Mouse (Mus musculus): ENCODE results near the gene Pgc.

The Pgc gene

DNA sequence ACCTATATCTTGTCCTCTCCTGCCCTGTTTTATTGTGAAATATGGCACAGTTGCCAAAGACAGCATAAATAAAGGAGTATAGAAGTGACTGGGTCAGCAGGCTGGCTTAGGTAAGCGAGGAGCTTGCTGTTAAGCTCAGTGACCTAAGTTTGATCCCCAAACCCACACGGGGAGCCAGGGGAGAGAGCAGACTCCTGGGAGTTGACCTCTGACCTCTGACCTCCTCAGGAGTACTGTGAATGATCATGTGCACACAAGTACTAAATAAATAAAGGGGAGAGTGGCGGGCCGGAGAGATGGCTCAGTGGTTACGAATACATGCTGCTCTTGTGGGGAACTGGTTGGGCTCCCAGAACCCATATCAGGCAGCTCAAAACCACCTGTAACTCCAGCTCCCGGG, 23.5 kb downstream of the Pgc start:
- DNase-seq (ENCODE audit: low spot score), result no peak

DNA sequence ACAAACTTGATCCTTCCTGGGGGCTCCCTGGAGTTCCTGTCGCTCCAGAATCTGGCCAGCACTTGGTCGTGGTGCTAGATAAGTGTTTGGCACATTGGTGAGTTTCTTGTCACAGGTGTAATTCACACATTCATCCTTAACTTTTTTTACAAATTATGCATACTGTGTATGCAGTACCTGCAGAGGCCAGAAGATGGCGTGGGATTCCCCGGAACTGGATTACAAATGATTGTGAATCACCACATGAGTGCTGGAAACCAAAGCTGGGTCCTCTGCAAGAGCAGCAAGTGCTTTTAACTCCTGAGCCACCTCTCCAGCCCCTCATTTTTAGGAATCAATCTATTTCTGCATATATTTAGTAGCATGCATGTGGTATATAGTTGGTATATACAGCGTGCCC, 25.2 kb downstream of the Pgc start:
- no peak for DNase-seq (ENCODE audit: low spot score)

DNA sequence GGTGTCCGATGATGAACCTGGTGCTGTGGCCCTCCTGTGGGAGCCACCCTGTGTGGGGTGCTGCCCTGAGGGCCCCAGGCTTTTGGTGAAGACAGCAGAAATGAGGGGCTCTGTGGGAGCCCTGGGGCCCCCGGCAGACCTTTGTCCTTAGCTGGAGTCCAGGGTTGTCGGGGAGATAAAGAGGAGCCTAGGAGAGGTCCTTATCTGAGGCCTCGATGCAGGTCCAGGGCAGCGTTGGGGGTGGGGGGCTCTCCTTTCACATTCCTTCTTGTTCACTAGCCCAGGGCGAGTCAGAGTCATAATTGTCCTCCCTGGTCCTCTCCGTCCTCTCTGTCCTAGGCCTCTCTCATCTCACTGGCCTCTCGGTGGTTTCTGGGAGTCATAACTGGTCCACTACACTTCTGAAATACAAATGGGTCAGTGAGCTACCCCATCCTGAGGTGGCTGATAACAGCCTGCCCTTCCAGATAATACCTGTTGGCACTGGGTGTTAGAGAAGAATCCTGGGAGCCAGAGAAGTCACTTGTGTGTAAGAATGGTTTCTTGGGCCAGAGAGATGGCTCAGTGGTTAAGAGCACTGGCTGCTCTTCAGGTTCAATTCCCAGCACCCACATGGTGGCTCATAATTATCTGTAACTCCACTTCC, 26.6 kb downstream of the Pgc start:
- no peak for DNase-seq (ENCODE audit: low spot score)

DNA sequence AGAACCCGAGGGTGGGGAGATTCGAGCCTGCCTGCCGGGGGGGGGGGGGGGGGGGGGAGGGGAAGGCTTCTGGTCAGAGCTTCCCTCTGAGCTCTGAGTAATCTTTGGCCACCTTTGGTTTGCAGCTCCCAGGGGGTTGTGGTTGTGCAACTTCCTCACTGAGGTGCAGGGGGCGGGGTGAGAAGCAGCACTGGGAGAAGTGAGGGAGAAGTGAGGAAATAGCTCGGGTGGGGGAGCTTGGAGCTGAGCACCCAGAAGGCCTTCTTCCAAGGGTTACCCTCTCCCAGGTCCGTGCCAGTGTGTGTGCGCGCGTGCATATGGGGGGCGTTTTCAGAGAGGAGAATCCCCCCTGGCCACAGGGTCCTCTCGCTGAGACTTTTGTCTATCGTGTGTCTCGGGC, 27.6 kb downstream of the Pgc start:
- no peak for DNase-seq (ENCODE audit: low spot score)

DNA sequence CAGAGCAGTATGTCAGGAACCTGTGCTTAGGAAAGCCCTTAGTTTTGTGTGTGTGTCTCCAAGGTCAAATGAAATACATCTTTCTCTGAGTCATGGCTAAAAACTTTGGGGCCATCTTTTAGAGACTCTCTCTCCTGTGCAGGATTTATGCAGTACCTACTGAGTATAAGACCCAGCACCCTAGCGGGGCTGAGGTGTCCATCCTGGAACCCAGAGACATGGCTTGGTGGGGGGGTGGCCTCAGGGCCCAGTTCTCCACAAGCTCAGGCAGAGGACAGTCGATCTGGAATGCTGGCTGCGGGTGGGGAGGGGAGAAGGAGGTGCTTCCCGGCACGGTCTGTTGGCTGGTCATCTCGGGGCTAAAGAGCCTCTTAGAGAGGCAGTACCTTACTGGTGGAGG, 29.7 kb downstream of the Pgc start:
- no peak for DNase-seq (ENCODE audit: low spot score)

DNA sequence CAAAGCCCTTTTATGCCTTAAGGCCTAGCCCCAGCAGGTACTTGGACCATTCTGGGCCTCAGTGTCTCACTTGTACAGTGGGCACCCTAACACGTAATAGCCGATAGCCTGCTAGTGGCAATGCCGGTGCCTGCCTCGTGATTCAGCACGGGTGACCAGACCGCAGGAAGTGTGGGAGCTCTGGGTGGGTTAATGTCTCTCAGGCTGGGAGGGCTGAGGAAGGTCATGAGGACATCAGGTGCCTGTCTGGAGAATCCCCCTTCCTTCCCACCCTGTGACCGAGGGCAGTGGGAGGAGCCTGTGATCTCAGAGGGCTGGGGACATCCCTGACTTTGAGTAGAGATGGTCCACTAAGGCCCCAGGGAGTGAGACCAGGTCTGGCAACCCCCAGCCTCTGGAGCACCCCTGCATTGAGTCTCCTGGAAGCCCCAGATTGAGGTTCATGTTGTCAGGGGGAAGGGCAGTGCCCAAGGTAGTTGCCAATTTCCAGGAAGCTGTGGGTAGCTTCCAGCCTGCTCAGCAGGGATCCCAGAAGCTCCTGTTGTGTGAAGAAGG, 30.5 kb downstream of the Pgc start:
- DNase-seq (ENCODE audit: low spot score), result no peak

DNA sequence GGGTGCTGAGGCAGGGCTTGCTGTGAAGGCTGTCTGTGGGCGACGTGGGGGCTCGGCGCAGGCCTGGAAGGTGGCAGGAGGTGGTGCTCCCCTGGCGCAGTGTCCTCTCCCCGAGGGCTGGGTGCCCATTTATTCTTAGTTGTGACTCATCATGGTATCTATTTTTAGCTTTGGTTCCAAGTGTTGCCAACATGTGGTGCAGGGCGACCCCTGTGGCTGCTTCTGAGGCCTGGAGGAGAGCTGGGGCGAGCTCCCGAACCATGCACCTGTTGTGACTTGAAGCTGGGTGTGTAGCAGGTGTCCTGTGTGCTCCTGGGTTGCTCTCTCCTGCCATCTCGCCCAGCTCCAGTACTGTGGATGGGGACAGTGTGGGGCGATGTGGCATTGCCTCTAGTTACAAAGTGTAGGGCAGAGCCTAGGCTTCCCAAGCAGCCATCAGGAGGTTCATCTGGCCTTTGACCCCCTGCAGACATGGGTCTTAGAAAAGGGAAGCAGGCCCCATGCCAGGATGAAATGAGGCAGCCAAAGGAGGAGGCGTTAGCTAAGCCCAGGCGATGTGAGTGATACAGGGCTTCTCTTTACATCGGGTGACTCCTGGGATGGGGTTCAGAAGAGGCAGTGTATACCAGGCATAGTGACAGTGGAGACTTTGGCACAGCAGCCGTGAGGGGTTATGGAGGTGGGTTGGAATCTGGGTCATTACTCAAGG, 33.2 kb downstream of the Pgc start:
- no peak for DNase-seq (ENCODE audit: low spot score)

DNA sequence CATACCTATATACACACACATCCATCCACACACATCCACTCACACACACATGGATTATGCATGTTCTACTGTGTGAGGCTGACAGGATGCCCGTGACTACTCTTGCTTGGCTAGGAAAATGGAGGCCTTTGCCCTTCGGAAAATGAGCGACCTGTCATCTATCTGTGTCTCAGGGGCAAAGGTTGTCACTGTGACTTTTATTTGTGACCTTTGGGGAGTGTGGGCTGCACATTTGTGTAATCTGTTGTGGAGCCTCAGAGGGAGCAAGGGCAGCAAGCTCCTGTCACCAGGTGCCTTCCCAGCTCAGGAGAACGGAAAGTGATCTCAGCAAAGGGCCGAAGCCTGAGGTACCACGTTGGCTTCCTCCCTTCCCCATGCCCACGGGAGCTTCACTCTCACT, 35.4 kb downstream of the Pgc start:
- DNase-seq (ENCODE audit: low spot score), result no peak

DNA sequence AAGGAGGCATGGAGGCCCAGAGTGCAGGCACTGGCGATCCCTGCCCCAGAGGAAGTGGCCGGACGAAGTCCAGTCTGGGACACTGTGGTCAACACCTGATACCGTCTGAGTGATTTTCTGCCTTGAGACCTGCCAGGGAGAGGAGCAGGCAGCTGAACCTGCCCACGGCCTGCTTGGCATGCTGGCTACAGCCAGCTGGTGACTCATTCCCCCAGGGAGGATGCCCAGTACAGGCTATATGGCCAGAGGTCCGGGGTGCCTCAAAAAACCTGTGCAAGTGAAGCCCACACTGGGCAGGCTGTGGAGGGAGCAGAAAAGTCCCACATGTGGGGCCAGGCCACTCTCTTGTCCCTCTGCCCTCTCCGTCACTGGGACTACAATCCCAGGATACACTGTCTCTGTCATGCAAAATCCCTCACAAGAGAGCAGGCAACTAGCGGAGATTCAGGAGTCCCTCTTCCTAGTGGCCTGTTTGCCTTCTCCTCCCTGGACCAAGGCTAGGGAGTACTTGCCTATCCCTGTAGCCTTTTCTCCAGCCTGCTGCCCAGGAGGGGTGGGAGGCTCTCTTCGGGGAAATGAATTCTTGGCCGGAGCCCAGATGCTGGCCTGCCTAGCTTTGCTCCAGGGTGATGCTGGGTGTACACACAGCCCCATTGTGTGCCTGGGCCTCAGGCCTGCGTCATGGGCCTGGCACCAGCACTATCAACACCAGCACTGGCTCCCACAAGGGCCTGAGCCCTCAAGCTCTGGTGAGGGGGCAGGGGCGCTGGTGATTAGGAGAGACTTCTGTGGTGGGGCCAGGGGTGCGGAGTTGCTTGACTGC, 36.1 kb downstream of the Pgc start:
- DNase-seq (ENCODE audit: low spot score), result no peak

DNA sequence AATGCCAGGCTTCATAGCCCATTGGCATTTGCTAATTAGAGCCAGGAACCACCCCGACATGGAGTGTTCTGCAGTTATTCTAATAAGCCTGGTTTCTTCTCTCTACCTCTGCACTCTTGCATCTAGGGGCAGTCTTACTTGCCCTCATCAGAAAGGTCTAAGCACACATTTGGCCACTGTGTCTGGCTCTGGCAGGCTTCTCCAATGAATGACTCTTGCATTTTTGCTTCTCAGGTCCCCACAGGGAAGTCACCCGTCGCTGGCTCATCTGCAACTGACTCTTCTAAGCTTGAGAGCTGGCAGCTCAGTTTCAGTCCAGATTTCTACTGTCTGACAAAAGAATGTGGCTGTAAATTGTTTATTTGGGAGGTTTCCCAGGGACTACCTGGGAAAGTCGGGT, 39.3 kb downstream of the Pgc start:
- DNase-seq (ENCODE audit: low spot score), result no peak

DNA sequence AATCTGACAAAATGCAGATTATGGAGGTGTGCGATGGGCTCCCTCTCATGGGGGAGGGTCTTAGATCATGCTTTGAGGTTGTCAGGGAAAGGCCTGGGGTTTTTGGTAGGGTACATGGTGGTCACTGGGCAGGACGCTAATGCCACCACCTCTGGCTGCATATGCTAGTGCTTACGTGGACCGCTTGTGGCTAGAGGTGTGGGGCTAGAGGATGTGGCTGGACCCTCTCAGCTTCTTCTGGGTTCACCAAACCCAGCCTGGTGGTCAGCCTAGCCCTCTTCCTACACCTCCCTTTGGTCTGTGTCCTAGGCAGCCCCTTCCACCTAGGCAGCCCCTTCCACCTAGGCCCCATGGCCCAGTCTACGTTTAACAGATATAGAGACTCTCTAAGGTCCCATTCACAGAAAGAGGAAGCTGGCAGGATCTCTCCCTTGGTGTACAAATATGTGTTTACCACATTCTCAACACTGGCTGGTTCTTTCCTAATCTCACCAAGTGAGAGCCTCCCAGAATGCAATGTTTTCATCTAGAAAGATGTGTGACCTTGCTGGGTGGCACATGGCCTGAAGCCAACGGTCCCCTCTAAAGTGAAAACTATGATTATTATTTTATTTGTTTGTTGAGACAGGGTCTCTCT, 39.9 kb downstream of the Pgc start:
- no peak for DNase-seq (ENCODE audit: low spot score)

DNA sequence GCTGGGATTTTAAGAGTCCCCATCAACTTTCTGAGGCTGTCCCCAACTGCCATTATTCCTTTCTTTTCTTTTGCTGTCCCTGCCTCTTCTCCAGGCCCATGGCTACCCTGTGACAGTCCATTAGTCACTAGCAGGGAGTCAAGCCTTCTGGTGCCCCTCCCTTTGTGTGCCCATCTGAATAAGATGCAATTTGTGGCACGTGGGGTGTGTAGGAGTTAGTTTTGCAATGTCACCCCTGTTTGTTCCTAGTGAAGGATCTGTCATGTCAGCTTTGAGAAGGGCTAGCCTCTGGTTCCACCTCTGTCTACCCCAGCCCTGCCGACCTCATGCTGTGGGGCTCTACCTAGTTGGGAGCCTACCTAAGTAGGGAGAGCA, 40.4 kb downstream of the Pgc start:
- no peak for DNase-seq (ENCODE audit: low spot score)

DNA sequence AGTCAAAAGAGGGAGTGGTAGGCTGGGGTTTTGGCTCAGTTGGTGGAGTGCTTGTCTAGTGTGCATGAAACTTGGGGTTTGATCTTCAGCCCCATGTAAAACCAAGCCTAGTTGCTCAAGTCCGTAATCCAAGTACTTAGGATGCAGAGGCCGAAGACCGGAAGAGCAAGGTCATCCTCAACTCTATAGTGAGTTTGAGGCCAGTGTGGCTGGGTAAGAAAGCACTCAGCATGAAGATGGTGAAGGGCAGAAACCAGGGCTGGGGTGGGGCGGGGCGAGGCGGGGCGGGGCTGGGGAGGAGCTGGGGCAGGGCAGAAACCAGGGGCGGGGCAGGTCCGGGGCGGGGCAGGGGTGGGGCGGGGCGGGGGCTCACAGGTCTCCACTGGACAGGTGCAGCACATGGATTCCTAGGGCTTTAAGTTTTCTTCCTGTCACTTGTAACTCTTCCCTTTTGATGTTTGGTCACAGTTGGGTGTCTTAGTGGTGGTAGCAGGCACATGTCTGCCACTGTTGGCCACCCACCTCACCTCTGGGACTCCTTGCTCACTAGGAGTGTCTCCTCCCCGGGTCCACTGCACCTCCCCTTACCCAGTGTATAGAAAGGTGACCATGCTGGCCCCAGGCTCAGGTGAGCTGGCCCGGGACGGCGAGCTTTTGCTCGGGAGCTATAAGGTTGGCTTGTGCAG, 41.0 kb downstream of the Pgc start:
- no peak for DNase-seq (ENCODE audit: low spot score)

DNA sequence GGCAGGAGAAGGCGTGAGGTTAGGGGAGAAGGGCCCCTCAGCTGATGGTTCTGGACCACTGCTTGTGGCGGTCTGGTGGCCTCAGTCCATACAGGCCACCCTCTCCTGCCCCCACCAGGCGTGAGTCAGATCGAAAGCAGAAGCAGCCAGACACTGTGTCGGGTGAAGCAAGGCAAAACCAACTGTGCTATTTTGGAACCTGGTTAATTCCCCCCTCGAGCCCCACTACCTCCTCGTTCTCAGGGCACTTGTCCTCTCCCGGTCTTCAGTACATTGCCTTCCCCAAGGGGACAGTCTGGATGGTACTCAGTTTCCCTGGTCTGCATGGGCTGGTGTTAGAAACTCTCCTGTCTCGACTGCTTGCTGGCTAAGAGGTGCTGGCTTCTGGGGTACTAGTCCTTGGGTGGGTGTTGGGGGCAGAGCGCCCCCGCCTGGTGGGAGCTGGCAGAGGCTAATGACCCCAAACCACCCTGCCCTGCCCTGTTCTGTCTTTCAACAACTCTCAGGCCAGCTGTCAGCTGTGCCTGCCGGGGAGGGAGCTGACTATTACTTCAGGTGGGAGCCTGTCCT, 42.1 kb downstream of the Pgc start:
- DNase-seq (ENCODE audit: low spot score), result no peak

DNA sequence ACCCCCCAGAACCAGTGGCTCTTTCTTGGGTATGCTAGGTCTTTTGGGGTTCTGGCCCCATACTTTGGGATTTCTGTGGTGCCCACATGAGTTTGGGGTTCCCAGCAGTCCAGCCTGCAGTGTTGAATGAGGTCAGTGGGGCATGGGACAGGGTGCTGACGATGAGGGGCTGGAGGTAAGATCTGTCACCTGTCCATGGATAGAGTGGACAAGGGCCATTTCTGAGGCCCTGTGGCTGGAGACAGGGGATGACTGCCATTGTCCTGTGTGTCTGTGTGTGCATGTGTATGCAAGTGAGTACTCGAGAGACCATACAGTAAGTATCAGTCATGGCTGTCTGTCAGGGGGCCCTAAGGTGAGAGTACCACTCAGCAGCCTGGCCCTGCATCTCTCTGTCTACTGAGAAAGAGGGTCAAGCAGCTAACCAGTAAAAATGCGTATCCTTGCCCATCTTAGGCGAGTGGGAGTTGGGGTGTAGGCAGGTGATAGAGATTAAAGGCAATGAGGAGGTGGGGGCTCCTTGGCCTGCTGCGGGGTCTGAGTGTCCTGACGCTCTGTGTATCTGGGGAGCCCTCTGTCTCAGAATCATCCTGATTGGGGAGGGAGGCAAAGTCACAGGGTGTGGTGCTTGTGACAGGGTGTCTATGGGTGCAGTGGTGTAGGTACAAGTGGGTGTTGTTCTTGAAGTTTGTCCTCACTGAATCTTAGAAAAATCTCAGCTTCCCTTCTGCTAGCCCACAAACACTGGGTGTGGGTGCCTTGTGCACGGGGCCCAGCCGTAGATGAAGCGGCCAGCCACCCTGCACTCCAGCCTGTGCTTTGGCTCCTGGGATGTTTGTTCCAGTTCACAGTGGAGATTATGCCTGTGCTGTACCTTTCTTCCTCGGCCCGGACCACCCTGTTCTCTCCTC, 43.0 kb downstream of the Pgc start:
- DNase-seq (ENCODE audit: low spot score), result no peak

DNA sequence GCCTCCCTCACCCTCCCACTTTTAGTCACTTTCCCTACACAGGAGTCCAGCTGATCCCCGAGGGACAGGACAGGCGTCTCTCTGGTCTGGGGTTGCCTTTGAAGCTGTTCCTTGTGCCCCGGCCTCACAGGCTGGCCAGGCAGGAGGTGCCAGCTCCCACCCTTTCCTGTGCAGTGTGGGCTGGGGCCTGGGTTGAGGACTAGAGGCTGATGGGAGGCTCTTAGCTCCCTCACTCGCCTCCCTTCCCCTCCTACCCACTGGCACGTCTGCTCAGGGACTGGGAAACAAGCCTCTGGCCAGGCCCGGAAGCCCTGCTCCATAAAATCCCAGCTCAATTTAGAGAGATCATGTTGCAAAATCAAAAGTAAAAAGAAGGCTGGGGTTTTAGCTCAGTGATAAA, 47.0 kb downstream of the Pgc start:
- DNase-seq (ENCODE audit: low spot score), result no peak

DNA sequence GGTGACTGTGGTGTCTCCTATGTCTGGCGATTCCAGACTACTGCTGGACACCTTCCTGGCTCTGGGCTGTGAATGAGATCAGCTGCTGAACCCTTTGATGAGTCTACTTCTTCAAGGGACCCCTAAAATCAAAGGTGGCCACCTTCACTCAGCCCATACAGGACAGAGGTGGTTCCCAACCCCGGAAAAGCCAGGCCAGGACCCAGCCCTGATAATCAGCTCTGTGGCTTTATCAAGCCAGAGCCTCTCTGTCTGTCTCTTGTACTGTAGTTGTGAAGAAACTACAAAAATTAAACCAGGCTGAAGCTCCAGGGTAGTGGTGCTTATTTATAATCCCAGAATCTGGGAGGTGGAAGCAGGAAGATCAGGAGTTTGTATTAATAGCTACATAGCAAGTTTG, 50.5 kb downstream of the Pgc start:
- DNase-seq (ENCODE audit: low spot score), result no peak

DNA sequence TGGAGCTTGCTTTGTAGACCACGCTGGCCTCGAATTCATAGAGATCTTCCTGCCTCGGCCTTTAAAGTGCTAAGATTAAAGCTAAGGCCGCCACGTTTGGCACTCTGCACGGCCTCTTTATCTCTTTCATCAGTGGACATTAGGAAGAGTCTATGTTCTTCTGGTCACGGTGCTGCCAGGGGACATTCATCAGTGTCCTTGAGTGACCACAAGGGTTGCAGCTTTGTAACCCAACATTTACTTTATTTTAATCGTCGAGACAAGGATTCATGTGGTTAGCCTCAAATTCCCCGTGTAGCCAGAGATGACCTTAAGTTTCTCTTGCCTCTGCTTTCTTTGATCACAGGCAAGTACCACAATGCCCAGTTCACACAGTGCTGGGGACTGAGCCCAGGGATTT, 53.8 kb downstream of the Pgc start:
- DNase-seq (ENCODE audit: low spot score), result no peak

DNA sequence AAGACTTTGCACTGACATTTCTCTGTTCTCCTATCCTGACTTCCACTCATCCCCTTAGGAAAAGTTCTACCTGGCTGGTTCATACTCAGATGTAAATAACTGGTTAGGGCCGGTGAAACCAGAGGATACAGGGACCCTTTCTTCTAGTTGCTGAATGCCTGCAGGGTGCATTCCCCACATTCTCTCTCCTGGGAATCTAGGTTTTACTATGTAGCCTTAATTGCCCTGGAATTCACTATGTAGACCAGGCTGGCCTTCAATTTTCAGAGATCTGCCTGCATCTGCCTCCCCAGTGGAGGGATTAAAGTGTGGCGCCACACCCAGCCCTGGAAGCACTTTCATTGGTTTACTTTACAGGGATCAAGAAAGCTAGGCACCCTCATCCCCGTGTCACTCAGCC, 55.8 kb downstream of the Pgc start:
- DNase-seq (ENCODE audit: low spot score), result no peak

DNA sequence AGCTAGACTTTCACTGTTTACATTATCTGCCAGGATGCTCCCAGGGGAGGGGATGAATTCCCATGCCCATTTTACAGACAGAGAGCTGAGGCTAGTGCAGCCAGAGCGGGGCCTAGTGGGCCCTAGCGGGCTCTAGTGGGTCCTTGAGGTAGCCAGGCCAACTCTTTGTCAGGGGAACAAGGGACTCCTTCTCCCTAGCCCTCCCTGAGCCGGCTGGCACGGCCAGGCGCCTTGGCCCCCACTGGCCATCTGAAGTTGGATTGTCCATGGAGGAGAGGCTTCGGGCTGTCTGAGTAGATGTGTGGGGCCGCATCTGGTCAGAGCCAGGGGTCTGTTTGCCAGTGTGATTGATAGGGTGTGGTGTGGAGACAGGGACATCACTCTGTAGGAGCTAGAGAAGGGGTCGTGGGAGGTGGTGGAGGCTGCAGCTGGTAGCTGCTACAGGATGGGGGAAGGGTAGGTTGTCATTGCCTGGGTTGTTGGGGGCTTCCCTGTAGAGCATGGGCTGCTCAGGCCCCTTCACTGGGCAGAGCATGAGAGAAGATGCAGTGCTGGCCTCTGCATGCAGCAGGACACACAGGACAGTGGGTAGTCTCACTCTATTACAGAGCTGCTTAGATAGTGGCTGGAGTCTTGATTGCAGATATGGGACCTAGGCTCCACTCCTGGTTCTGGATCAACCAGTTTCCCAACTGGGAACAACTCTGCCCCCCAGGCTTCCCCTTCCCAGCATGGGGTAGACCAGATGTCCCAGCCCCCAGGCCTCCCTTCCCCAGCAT, 57.0 kb downstream of the Pgc start:
- no peak for DNase-seq (ENCODE audit: low spot score)
